Mouse (Mus musculus) NIH3T3 (cell line): Measurements from ENCODE around the gene Hmgn3.

Experiments used
- DNase-seq: peaks from one replicate; pipeline ENCODE4 v3.0.0-alpha.2; 2012; ENCODE audit warnings: low read depth

The Hmgn3 gene

GRCm38 (mm10) chr9:83100786-83101185 is 45.7 kb downstream of the Hmgn3 start:
- DNase-seq = no peak

- DNase-seq = no peak
These were observed 47.7 kb downstream of the Hmgn3 start for GRCm38 (mm10) chr9:83098652-83099307.

GRCm38 (mm10) chr9:83097816-83098215 is 48.7 kb downstream of the Hmgn3 start:
- DNase-seq = no peak

- no peak for DNase-seq
These were observed 51.7 kb downstream of the Hmgn3 start for GRCm38 (mm10) chr9:83094649-83095336.

- DNase-seq = no peak
These were observed 62.6 kb downstream of the Hmgn3 start for GRCm38 (mm10) chr9:83083790-83084469.

GRCm38 (mm10) chr9:83083091-83083490 is 63.4 kb downstream of the Hmgn3 start:
- DNase-seq = no peak

GRCm38 (mm10) chr9:83082296-83082695 is 64.2 kb downstream of the Hmgn3 start:
- no peak for DNase-seq

GRCm38 (mm10) chr9:83079724-83080123 is 66.8 kb downstream of the Hmgn3 start:
- peak; percentile 33 for DNase-seq

- DNase-seq = no peak
These were observed 78.2 kb downstream of the Hmgn3 start for GRCm38 (mm10) chr9:83068246-83068645.

GRCm38 (mm10) chr9:83061289-83061688 is 85.2 kb downstream of the Hmgn3 start:
- peak; percentile 21 for DNase-seq
